Mouse (Mus musculus): ENCODE results near the gene Tbc1d5.
"Not testable (repeated sequence)": the region's sequence is repeated elsewhere in the genome, so short reads cannot be mapped to it uniquely, and the experiment has no call there.

Gene Tbc1d5

GRCm38 (mm10) chr17:50741386-50741785, 437.8 kb downstream of the Tbc1d5 start:
- no peak for DNase-seq (ENCODE audit: low read depth)

- DNase-seq (ENCODE audit: low read depth): no peak
Observed at GRCm38 (mm10) chr17:50740804-50741203, 438.3 kb downstream of the Tbc1d5 start.

GRCm38 (mm10) chr17:50738476-50738875, 440.7 kb downstream of the Tbc1d5 start:
- DNase-seq (ENCODE audit: low read depth): no peak

GRCm38 (mm10) chr17:50737068-50737467, 442.1 kb downstream of the Tbc1d5 start:
- no peak for DNase-seq (ENCODE audit: low read depth)

- no peak for DNase-seq (ENCODE audit: low read depth)
Observed at GRCm38 (mm10) chr17:50735955-50736533, 443.1 kb downstream of the Tbc1d5 start.

GRCm38 (mm10) chr17:50735382-50735954, 443.7 kb downstream of the Tbc1d5 start:
- no peak for DNase-seq (ENCODE audit: low read depth)

- DNase-seq (ENCODE audit: low read depth): no peak
Observed at GRCm38 (mm10) chr17:50734781-50735180, 444.4 kb downstream of the Tbc1d5 start.

GRCm38 (mm10) chr17:50733390-50733789, 445.8 kb downstream of the Tbc1d5 start:
- no peak for DNase-seq (ENCODE audit: low read depth)

GRCm38 (mm10) chr17:50731876-50732275, 447.3 kb downstream of the Tbc1d5 start:
- DNase-seq (ENCODE audit: low read depth): peak; percentile 64

- DNase-seq (ENCODE audit: low read depth): peak; percentile 59
Observed at GRCm38 (mm10) chr17:50730896-50731295, 448.3 kb downstream of the Tbc1d5 start.

- peak; percentile 79 for DNase-seq (ENCODE audit: low read depth)
Observed at GRCm38 (mm10) chr17:50729577-50729976, 449.6 kb downstream of the Tbc1d5 start.

GRCm38 (mm10) chr17:50729031-50729430, 450.1 kb downstream of the Tbc1d5 start:
- DNase-seq (ENCODE audit: low read depth): no peak

- no peak for DNase-seq (ENCODE audit: low read depth)
Observed at GRCm38 (mm10) chr17:50726265-50726664, 452.9 kb downstream of the Tbc1d5 start.

- DNase-seq (ENCODE audit: low read depth): no peak
Observed at GRCm38 (mm10) chr17:50724376-50724775, 454.8 kb downstream of the Tbc1d5 start.

- no peak for DNase-seq (ENCODE audit: low read depth)
Observed at GRCm38 (mm10) chr17:50717586-50717985, 461.6 kb downstream of the Tbc1d5 start.

- DNase-seq (ENCODE audit: low read depth): no peak
Observed at GRCm38 (mm10) chr17:50710497-50711222, 468.5 kb downstream of the Tbc1d5 start.

GRCm38 (mm10) chr17:50698410-50698809, 480.7 kb downstream of the Tbc1d5 start:
- DNase-seq (ENCODE audit: low read depth): not testable (repeated sequence)

GRCm38 (mm10) chr17:50688135-50688534, 491.0 kb downstream of the Tbc1d5 start:
- DNase-seq (ENCODE audit: low read depth): no peak

GRCm38 (mm10) chr17:50687670-50688069, 491.5 kb downstream of the Tbc1d5 start:
- no peak for DNase-seq (ENCODE audit: low read depth)

- no peak for DNase-seq (ENCODE audit: low read depth)
Observed at GRCm38 (mm10) chr17:50684960-50685645, 494.0 kb downstream of the Tbc1d5 start.
